Mouse (Mus musculus) CD4-positive, CD25-positive, alpha-beta regulatory T cell, adult 9 weeks (primary cell): ENCODE data around the gene R3hdm2. TPM values are rescaled to one million over a fixed set of nuclear protein-coding genes. Genes with fewer than 3 reads are reported as not detected.

Experiments
- polyA plus RNA-seq: library from polyadenylated mRNA; unstranded; fragments of 100-300 nt; shearing (Covaris generic); gene quantifications from one replicate; pipeline ENCODE4 v1.2.1, GENCODE M21; 2017

R3hdm2 gene
- 11.4 TPM for polyA plus RNA-seq

DNA sequence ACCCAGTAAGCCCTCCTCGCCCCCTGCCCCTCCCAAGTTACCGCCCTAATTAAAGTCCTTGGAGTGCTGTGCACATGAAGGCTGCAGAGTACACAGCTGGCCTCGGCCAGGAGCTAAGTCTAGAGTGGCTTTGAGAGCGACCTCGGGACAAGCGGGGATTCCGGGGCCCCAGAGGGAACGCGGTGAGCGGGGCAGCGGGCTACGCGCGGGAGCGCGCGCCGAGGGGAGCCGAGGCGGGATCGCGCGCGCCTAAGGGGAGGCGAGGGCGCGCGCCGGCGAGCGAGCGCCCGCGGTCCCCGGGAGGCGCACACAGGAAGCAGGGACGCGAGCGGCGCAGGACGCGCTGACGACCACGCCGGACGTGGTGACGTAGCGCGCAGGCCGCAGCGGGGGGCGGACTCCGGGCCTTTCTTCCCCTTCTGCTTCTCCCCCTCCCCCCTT lies at the start of gene R3hdm2:
Gene R3hdm2 (plus strand): TSS at position 77 of the 441 bp plus-strand sequence.

DNA sequence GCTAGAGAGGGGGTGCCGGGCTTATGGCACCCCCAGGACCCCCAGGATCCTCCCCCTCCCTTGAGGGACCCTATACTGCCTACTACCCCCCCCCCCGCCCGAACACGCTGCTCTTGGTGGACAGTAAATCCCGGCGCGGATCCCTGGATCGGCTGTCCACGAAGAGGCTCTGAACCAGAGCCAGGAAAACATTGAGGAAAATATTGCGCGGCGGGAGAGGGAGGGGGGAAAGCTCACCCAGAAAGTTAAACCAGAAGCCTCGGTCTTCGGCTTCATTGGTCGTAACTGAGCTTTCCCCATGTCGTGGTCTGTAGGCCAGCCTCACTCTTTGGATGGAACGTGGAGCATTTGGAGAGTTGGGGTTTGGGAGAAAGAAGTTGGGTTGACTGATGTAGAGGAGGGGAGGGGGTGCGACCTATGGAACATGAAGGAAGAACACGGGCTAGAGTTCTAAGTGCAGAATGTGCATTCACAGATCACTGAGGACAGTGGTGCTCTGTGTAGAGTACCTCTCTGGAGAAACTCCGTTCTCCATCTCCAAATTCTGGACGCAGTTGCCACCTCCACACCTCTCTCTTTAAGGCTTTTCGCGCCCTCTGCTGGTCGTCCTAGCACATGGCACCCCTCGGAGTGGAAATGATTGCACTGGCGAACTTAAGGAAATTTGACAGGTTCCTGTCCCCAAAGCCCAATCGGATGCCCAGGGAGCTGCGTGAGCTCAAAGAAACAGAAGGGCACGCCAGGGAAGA lies 38.1 kb upstream of the R3hdm2 start, which contains the start of gene Gli1:
Gene Gli1 (minus strand): TSS at position 84 of the 749 bp plus-strand sequence.

GRCm38 (mm10) chr10:127353909-127354895 lies 25.9 kb upstream of the R3hdm2 start, which contains the start of gene Inhbe:
Gene Inhbe (minus strand): TSS chr10:127354411.

DNA sequence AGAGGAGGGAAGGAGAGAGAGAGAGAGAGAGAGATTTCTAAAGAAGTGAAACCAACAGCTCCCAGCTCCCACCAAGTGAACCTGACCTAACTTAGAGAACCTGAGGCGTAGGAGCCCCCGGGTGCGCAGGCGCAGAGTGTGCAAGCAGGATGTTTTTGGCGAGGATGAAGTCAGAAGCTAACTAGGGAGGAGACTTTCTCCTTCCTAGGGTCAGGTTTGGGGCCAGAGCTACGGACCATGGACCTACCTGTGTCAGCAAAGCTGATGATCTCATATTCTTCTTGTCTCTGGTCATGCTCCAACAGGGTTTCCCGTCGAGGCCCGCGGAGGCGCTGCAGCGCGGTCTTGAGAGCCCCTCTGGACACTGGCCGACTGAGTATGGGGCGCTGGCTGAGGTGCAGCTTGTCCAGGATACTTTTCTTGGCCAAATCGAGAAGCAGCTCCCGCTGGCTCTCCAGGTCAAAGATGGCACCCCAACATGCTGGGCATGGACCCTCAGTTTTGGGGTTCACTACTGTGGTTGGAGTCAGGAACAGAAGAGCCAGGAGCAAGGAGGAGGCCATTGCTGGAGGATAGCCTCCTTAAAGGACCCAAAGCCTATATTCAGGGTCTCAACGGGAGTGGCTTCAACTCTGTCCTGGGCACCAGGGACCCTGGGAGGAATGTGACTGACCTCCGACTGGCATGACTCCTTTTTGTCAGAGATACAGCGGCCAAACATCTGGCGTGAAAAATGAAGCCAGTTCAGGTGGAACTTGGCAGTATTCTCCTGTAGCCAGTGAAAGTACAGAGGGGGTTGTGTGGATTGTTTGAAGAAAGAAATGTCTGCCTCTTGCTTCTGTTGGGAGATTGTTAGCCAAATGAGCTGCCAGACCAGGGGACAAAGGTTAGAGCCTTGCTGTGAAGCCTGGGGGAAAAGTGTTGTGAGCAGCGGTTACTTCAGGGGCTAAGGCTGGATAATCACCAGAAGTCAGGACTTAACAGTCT lies 10.0 kb upstream of the R3hdm2 start, which contains the start of gene Inhbc:
Gene Inhbc (minus strand): TSS at position 598 of the 987 bp plus-strand sequence.

GRCm38 (mm10) chr10:127500894-127501893 lies 121.1 kb downstream of the R3hdm2 start, which contains the start of gene Stac3:
Gene Stac3 (plus strand): TSS chr10:127501686.

GRCm38 (mm10) chr10:127514764-127515163 lies 134.6 kb downstream of the R3hdm2 start, which contains the start of gene Ndufa4l2:
Gene Ndufa4l2 (plus strand): TSS chr10:127514967.

DNA sequence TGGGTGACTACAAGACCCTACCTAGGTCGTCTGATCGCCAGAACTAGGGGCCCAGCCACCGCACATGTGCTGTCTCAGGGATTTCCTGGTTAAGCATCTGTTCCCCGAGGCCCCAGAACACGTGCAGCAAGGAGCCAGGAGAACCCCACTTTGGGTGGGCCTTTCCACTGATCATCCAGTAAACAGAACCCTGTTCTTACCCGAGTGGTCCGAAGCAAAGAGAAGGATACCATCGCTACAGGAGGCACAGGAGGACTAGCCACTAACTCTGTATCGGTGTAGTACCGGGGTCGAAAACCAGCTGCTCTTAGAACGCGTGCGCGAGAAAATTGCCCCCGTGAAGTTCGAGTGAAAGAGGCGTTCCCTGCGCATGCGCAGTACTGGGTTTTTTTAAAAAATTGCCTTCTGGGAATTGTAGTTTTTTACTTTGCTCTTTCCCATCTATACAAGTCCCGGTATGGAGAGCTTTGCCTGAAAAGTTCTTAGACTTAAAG lies 142.0 kb downstream of the R3hdm2 start, which contains the start of gene Shmt2:
Gene Shmt2 (minus strand): TSS at position 357 of the 494 bp plus-strand sequence.

GRCm38 (mm10) chr10:127534036-127534928 lies 154.2 kb downstream of the R3hdm2 start, which contains the start of gene Nxph4:
Gene Nxph4 (minus strand): TSS chr10:127534559.

Other genes with a start within 250 kb of the R3hdm2 start
- 571 TPM for gene B4galnt1, start 215.1 kb upstream of the R3hdm2 start, polyA plus RNA-seq
- gene Slc26a10, start 199.7 kb upstream of the R3hdm2 start, polyA plus RNA-seq: 7.1 TPM
- not detected for gene Arhgef25, start 190.2 kb upstream of the R3hdm2 start, polyA plus RNA-seq
- 130 TPM for gene Dtx3, start 184.6 kb upstream of the R3hdm2 start, polyA plus RNA-seq
- 45.1 TPM for gene Pip4k2c, start 168.7 kb upstream of the R3hdm2 start, polyA plus RNA-seq
- gene Kif5a, start 117.0 kb upstream of the R3hdm2 start, polyA plus RNA-seq: 0.45 TPM
- gene Dctn2, start 114.0 kb upstream of the R3hdm2 start, polyA plus RNA-seq: 136 TPM
- 8.3 TPM for gene Mbd6, start 91.3 kb upstream of the R3hdm2 start, polyA plus RNA-seq
- 86.1 TPM for gene Mars, start 68.5 kb upstream of the R3hdm2 start, polyA plus RNA-seq
- gene Arhgap9, start 58.4 kb upstream of the R3hdm2 start, polyA plus RNA-seq: 101 TPM
- 0.42 TPM for gene Gli1, start 38.4 kb upstream of the R3hdm2 start, polyA plus RNA-seq
- gene Inhbe, start 25.9 kb upstream of the R3hdm2 start, polyA plus RNA-seq: not detected
- gene Inhbc, start 9.9 kb upstream of the R3hdm2 start, polyA plus RNA-seq: not detected
- gene Stac3, start 121.4 kb downstream of the R3hdm2 start, polyA plus RNA-seq: 0.47 TPM
- not detected for gene Ndufa4l2, start 134.6 kb downstream of the R3hdm2 start, polyA plus RNA-seq
- gene Shmt2, start 142.1 kb downstream of the R3hdm2 start, polyA plus RNA-seq: 106 TPM
- not detected for gene Nxph4, start 154.2 kb downstream of the R3hdm2 start, polyA plus RNA-seq
- gene Lrp1, start 240.8 kb downstream of the R3hdm2 start, polyA plus RNA-seq: 1.3 TPM